14 mouse cellular contexts compared by ENCODE assay signal in the genomic region with DNA sequence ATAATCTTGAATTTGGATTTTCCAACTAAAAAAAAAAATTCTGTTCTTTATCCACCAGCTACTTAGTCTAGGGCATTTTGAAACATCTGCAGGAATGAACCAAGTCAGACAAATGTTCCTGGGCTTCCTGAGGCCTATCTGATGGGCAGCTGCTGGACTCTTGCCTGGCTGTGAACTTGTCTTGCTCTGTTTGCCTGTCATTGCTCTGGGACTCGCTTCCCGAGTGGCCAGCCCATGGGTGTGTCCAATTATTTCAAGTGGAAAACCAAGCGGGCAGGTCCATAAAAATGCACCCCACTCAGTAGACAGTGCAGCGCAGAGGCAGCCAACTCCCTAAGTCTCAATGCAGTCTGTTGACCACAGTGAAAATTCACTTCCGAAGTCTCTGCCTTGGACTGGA. TPM values are rescaled to one million over a fixed set of nuclear protein-coding genes. Genes with fewer than 3 reads are reported as not detected.
"Had no signal": no experiment of that assay in that cellular context is flagged by ENCODE, and none has a peak within 500 bp of the region (broad histone marks: within the 10 kb centered on the region; RNA-seq: fewer than 3 reads in every experiment).

No protein-coding gene starts in this region.

- H3K36me3 ChIP-seq: liver, embryonic 13.5 days; midbrain, embryonic 12.5 days; neural tube, embryonic 13.5 days had no signal

- DNase-seq: kidney, adult 9 months; kidney, postnatal 14 days; kidney, postnatal 4 days; liver, embryonic 13.5 days; lung, adult 2 months; lung, postnatal 14 days; lung, postnatal 4 days; thymus, adult 18-20 months; thymus, postnatal 36 days had no signal

- H3K27ac ChIP-seq: liver, embryonic 13.5 days; midbrain, embryonic 12.5 days; neural tube, embryonic 13.5 days had no signal

- H3K27me3 ChIP-seq: liver, embryonic 13.5 days; midbrain, embryonic 12.5 days; neural tube, embryonic 13.5 days had no signal

- H3K9me3 ChIP-seq: liver, embryonic 13.5 days; midbrain, embryonic 12.5 days; neural tube, embryonic 13.5 days had no signal

- H3K4me3 ChIP-seq: liver, embryonic 13.5 days; midbrain, embryonic 12.5 days; myocyte; neural tube, embryonic 13.5 days had no signal

- H3K4me1 ChIP-seq: liver, embryonic 13.5 days; midbrain, embryonic 12.5 days; neural tube, embryonic 13.5 days had no signal

RNA-seq across cellular contexts. Expression of gene Stc2, which starts 17.7 kb away (rescaled TPM):
- total RNA-seq: monocyte, adult 5-6 weeks; neutrophil, adult 5-6 weeks had no signal
